Mouse (Mus musculus): ENCODE data around the gene Gmcl1. TPM values are rescaled to one million over a fixed set of nuclear protein-coding genes. Genes with fewer than 3 reads are reported as not detected.

Gmcl1 gene
- 70.4 TPM for polyA plus RNA-seq (2017; shearing (Covaris generic))

GRCm38 (mm10) chr6:86733183-86733876 is at the start of gene Gmcl1:
Gene Gmcl1, minus strand, starts transcription at chr6:86733383.

GRCm38 (mm10) chr6:86683872-86684654 is 49.1 kb downstream of the Gmcl1 start, which contains the start of gene Snrnp27:
Gene Snrnp27, minus strand, starts transcription at chr6:86684522.

GRCm38 (mm10) chr6:86668580-86669239 is 64.5 kb downstream of the Gmcl1 start, which contains the start of gene Mxd1:
Gene Mxd1, minus strand, starts transcription at chr6:86669161.

Other genes with a start within 250 kb of the Gmcl1 start
- 362 TPM for gene Pcbp1, start 207.1 kb downstream of the Gmcl1 start, polyA plus RNA-seq (2017; shearing (Covaris generic))
- 0.11 TPM for gene Asprv1, start 105.2 kb downstream of the Gmcl1 start, polyA plus RNA-seq (2017; shearing (Covaris generic))
- gene Mxd1, start 64.2 kb downstream of the Gmcl1 start, polyA plus RNA-seq (2017; shearing (Covaris generic)) = 101 TPM
- 80.5 TPM for gene Snrnp27, start 48.9 kb downstream of the Gmcl1 start, polyA plus RNA-seq (2017; shearing (Covaris generic))
- gene Anxa4, start 60.2 kb upstream of the Gmcl1 start, polyA plus RNA-seq (2017; shearing (Covaris generic)) = 14.0 TPM
- 75.2 TPM for gene Aak1, start 116.1 kb upstream of the Gmcl1 start, polyA plus RNA-seq (2017; shearing (Covaris generic))

Data from CD4-positive, CD25-positive, alpha-beta regulatory T cell (primary cell).